16 mouse cellular contexts compared by ENCODE assay signal in genomic region chr14:40873961-40874360, GRCm38 (mm10).
"Had no signal": no experiment of that assay in that cellular context is flagged by ENCODE, and none has a peak within 500 bp of the region (broad histone marks: within the 10 kb centered on the region; RNA-seq: fewer than 3 reads in every experiment).

No protein-coding gene starts in this region.

- H3K4me2 ChIP-seq: neural tube, embryonic 13.5 days; neural tube, embryonic 15.5 days; stomach, embryonic 15.5 days had no signal

- H3K27ac ChIP-seq: neural tube, embryonic 13.5 days; neural tube, embryonic 15.5 days; stomach, embryonic 15.5 days; stomach, postnatal 0 days had no signal

- DNase-seq: retina, postnatal 1 day; right cerebral cortex, adult 18-20 months; right cerebral cortex, postnatal 14 days; right cerebral cortex, postnatal 25 days; right cerebral cortex, postnatal 4 days; spleen, adult 18-20 months; thymus, adult 18-20 months; thymus, adult 2 months; thymus, postnatal 14 days; thymus, postnatal 25 days; thymus, postnatal 36 days; thymus, postnatal 4 days had no signal

- H3K9ac ChIP-seq: neural tube, embryonic 13.5 days; neural tube, embryonic 15.5 days; stomach, embryonic 15.5 days had no signal

- H3K9me3 ChIP-seq: neural tube, embryonic 13.5 days; neural tube, embryonic 15.5 days; stomach, embryonic 15.5 days had no signal

- H3K4me3 ChIP-seq: neural tube, embryonic 13.5 days; neural tube, embryonic 15.5 days; stomach, embryonic 15.5 days had no signal

- H3K4me1 ChIP-seq: neural tube, embryonic 13.5 days; neural tube, embryonic 15.5 days; stomach, embryonic 15.5 days had no signal

- H3K36me3 ChIP-seq: neural tube, embryonic 13.5 days; neural tube, embryonic 15.5 days; stomach, embryonic 15.5 days had no signal

- H3K27me3 ChIP-seq: neural tube, embryonic 13.5 days; neural tube, embryonic 15.5 days; stomach, embryonic 15.5 days had no signal
